Mouse (Mus musculus) limb, embryonic 10.5 days (tissue): ENCODE measurements around the gene Cdc14b. TPM values are rescaled to one million over a fixed set of nuclear protein-coding genes. Genes with fewer than 3 reads are reported as not detected.

Experiments used
- DNase-seq: peaks from one replicate; pipeline ENCODE4 v3.0.0-alpha.2; 2017; ENCODE audit warnings: low spot score
- H3K27ac ChIP-seq: fragments of 300-500 bp; sonication (generic); 2 replicates; pipeline ENCODE4 v1.5.1; 2016; ENCODE audit warnings: mild to moderate bottlenecking
- H3K27me3 ChIP-seq: fragments of 300-500 bp; sonication (generic); 2 replicates; pipeline ENCODE4 v1.6.1; 2016; ENCODE audit warnings: low read depth, mild to moderate bottlenecking; ENCODE audit not compliant: poor library complexity, severe bottlenecking
- H3K36me3 ChIP-seq: fragments of 300-500 bp; sonication (generic); 2 replicates; pipeline ENCODE4 v1.6.1; 2016; ENCODE audit warnings: mild to moderate bottlenecking, moderate library complexity
- H3K4me1 ChIP-seq: fragments of 300-500 bp; sonication (generic); 2 replicates; pipeline ENCODE4 v1.6.1; 2016
- H3K4me3 ChIP-seq: fragments of 300-500 bp; sonication (generic); 2 replicates; pipeline ENCODE4 v1.5.1; 2016; ENCODE audit warnings: mild to moderate bottlenecking, moderate library complexity
- H3K9me3 ChIP-seq: fragments of 300-500 bp; sonication (generic); replicated peaks from 2 replicates; pipeline ENCODE4 v1.6.1; 2016; ENCODE audit warnings: mild to moderate bottlenecking
- WGBS: fragments of 180-500 bp; shearing (Covaris S2); methylation state at CpG from one replicate; pipeline ENCODE4 v1.1.7; 2016; 5-methylcytosine and 5-hydroxymethylcytosine counted together
- polyA plus RNA-seq: library from polyadenylated mRNA; unstranded; fragments of >200 nt; fragmentation: Nextera tagmentation; extraction: Ambion mirVana; gene quantifications from 2 replicates; pipeline ENCODE4 v1.2.1, GENCODE M21; 2016

Gene Cdc14b
- 34.9 and 43.5 TPM in 2 replicates for polyA plus RNA-seq

- Histone ChIP-seq H3K4me1 (peaks cover 26% of the 10 kb centered on the region), H3K4me3 (peak within 1 kb of the TSS; percentile 89), H3K27me3 (no peaks in the 10 kb centered on the region), H3K9me3 (no peaks in the 10 kb centered on the region), H3K27ac (peak within 1 kb of the TSS; percentile 93), H3K36me3 (no peaks in the 10 kb centered on the region)
- WGBS = 1% methylated on average over 57 of the region's 57 CpGs
- peak; percentile 97 for DNase-seq
Measured at GRCm38 (mm10) chr13:64274879-64275753, at the start of gene Cdc14b. TSS of gene Cdc14b (minus strand) at chr13:64275290.

- 89% methylated on average over 8 of the region's 8 CpGs for whole genome bisulfite sequencing
- no peak for DNase-seq
- H3K36me3 ChIP-seq = no peaks in the 10 kb centered on the region
- H3K9me3 ChIP-seq = no peaks in the 10 kb centered on the region
- no peak overlapping the region for H3K27ac ChIP-seq
- H3K27me3 ChIP-seq = no peaks in the 10 kb centered on the region
- H3K4me3 ChIP-seq = no peak overlapping the region
- no peaks in the 10 kb centered on the region for H3K4me1 ChIP-seq
Measured at GRCm38 (mm10) chr13:64322561-64323281, 47.6 kb upstream of the Cdc14b start.

GRCm38 (mm10) chr13:64320334-64320733, 45.2 kb upstream of the Cdc14b start:
- H3K4me1 ChIP-seq = no peaks in the 10 kb centered on the region
- H3K27ac ChIP-seq = no peak overlapping the region
- no peak for DNase-seq
- no peaks in the 10 kb centered on the region for H3K36me3 ChIP-seq
- H3K27me3 ChIP-seq = no peaks in the 10 kb centered on the region
- no peak overlapping the region for H3K4me3 ChIP-seq
- 83% methylated on average over 8 of the region's 8 CpGs for WGBS
- H3K9me3 ChIP-seq = no peaks in the 10 kb centered on the region

- no peaks in the 10 kb centered on the region for H3K27me3 ChIP-seq
- H3K4me3 ChIP-seq = no peak overlapping the region
- H3K4me1 ChIP-seq = no peaks in the 10 kb centered on the region
- H3K9me3 ChIP-seq = no peaks in the 10 kb centered on the region
- H3K27ac ChIP-seq = no peak overlapping the region
- no peak for DNase-seq
- no peaks in the 10 kb centered on the region for H3K36me3 ChIP-seq
Measured at GRCm38 (mm10) chr13:64319782-64320181, 44.7 kb upstream of the Cdc14b start.

GRCm38 (mm10) chr13:64318355-64318754, 43.3 kb upstream of the Cdc14b start:
- no peaks in the 10 kb centered on the region for H3K9me3 ChIP-seq
- H3K4me3 ChIP-seq = no peak overlapping the region
- no peaks in the 10 kb centered on the region for H3K27me3 ChIP-seq
- DNase-seq = no peak
- H3K4me1 ChIP-seq = no peaks in the 10 kb centered on the region
- no peaks in the 10 kb centered on the region for H3K36me3 ChIP-seq
- 70% methylated on average over 2 of the region's 2 CpGs for WGBS
- no peak overlapping the region for H3K27ac ChIP-seq

GRCm38 (mm10) chr13:64315483-64316050, 40.5 kb upstream of the Cdc14b start:
- DNase-seq = no peak
- no peaks in the 10 kb centered on the region for H3K9me3 ChIP-seq
- WGBS = 2% methylated on average over 3 of the region's 3 CpGs

GRCm38 (mm10) chr13:64314041-64314440, 39.0 kb upstream of the Cdc14b start:
- 67% methylated on average over 3 of the region's 3 CpGs for WGBS
- H3K36me3 ChIP-seq = no peaks in the 10 kb centered on the region
- no peaks in the 10 kb centered on the region for H3K27me3 ChIP-seq
- peaks cover 10% of the 10 kb centered on the region for H3K4me1 ChIP-seq
- DNase-seq = no peak
- no peak overlapping the region for H3K27ac ChIP-seq
- no peaks in the 10 kb centered on the region for H3K9me3 ChIP-seq
- no peak overlapping the region for H3K4me3 ChIP-seq

More at GRCm38 (mm10) chr13:64315483-64316050, 40.5 kb upstream of the Cdc14b start:
- Histone ChIP-seq H3K4me3 (no peak overlapping the region), H3K4me1 (peaks cover 10% of the 10 kb centered on the region), H3K27me3 (no peaks in the 10 kb centered on the region), H3K36me3 (no peaks in the 10 kb centered on the region), H3K27ac (no peak overlapping the region)

- no peak for DNase-seq
- H3K36me3 ChIP-seq = 0 out of 2 replicates have a peak, but pooled peaks cover 7% of the 10 kb centered on the region
- H3K4me1 ChIP-seq = peaks cover 10% of the 10 kb centered on the region
- no peaks in the 10 kb centered on the region for H3K27me3 ChIP-seq
- no peaks in the 10 kb centered on the region for H3K9me3 ChIP-seq
- WGBS = 2% methylated on average over 2 of the region's 2 CpGs
- H3K27ac ChIP-seq = peak overlapping the region; percentile 90; the same call in 1 of the 2 replicates
- peak overlapping the region; percentile 69 for H3K4me3 ChIP-seq
Measured at GRCm38 (mm10) chr13:64312916-64313289, 37.8 kb upstream of the Cdc14b start.

GRCm38 (mm10) chr13:64312024-64312915, 37.2 kb upstream of the Cdc14b start, which contains the start of gene Aaed1:
TSS of gene Aaed1 (minus strand) at chr13:64312710.
- Histone ChIP-seq H3K36me3 (peaks cover 12% of the 10 kb centered on the region), H3K4me3 (peak within 1 kb of the TSS; percentile 69), H3K27ac (peak within 1 kb of the TSS; percentile 90), H3K4me1 (peaks cover 10% of the 10 kb centered on the region), H3K9me3 (no peaks in the 10 kb centered on the region), H3K27me3 (no peaks in the 10 kb centered on the region)
- whole genome bisulfite sequencing = under 1% methylated on average over 72 of the region's 74 CpGs
- peak; percentile 97 for DNase-seq

GRCm38 (mm10) chr13:64311266-64311665, 36.2 kb upstream of the Cdc14b start:
- Histone ChIP-seq H3K27me3 (no peaks in the 10 kb centered on the region), H3K27ac (no peak overlapping the region), H3K4me1 (peaks cover 10% of the 10 kb centered on the region), H3K9me3 (no peaks in the 10 kb centered on the region), H3K4me3 (peak overlapping the region; percentile 69), H3K36me3 (peaks cover 15% of the 10 kb centered on the region)
- 90% methylated on average over 1 of the region's 1 CpGs for WGBS
- no peak for DNase-seq

GRCm38 (mm10) chr13:64310585-64310984, 35.5 kb upstream of the Cdc14b start:
- no peaks in the 10 kb centered on the region for H3K27me3 ChIP-seq
- DNase-seq = no peak
- peaks cover 10% of the 10 kb centered on the region for H3K4me1 ChIP-seq
- peaks cover 15% of the 10 kb centered on the region for H3K36me3 ChIP-seq
- 80% methylated on average over 6 of the region's 6 CpGs for WGBS
- no peaks in the 10 kb centered on the region for H3K9me3 ChIP-seq
- H3K4me3 ChIP-seq = no peak overlapping the region
- no peak overlapping the region for H3K27ac ChIP-seq

- H3K4me3 ChIP-seq = no peak overlapping the region
- peaks cover 10% of the 10 kb centered on the region for H3K4me1 ChIP-seq
- DNase-seq = no peak
- H3K9me3 ChIP-seq = no peaks in the 10 kb centered on the region
- no peak overlapping the region for H3K27ac ChIP-seq
- 90% methylated on average over 11 of the region's 11 CpGs for WGBS
- H3K27me3 ChIP-seq = no peaks in the 10 kb centered on the region
- H3K36me3 ChIP-seq = peaks cover 15% of the 10 kb centered on the region
Measured at GRCm38 (mm10) chr13:64309842-64310241, 34.8 kb upstream of the Cdc14b start.
